Mouse (Mus musculus): ENCODE results near the gene Spc25.
A peak's percentile ranks its signal among the peaks of the same experiment; 100 is the strongest.

Gene Spc25

DNA sequence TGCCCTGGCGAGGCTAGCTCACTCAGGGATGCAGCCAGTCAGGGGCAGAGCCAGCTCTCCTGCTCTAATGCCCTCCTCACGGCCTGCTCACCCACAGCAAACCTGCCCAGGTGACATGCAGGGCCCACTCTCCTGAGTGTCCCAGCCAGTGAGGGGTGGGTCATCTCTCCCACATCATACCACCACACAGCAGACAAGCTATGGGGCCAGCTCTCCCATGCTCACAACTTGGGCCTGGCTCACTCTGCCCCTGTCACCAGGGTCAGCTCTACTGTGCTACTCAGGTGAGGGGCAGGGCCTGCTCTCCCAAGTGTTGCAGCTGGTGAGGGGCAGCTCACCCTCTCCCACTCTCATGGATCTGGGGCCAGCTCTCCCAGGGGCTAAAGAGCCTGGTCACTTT lies 18.0 kb downstream of the Spc25 start:
- DNase-seq (ENCODE audit: low spot score in 2 of 2): no peak

DNA sequence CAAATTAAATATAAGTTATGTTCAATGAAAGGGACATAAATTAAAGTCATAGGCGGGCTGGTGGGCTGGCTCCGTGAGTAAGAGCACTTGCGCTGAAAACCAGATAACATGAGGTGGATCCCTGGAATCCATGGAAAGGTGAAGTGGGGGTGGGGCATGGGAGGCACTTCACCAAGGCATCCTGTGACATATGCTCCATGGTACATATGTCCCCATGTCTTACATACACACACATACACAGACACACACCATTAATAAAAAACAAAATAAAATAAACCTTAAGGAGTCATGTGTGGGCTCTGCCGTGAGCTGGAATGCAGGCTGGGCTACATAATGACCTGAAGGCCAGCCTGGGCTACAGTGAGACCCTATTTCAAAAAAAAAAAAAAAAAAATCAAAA lies 26.3 kb downstream of the Spc25 start:
- no peak for DNase-seq (ENCODE audit: low spot score in 2 of 2)

DNA sequence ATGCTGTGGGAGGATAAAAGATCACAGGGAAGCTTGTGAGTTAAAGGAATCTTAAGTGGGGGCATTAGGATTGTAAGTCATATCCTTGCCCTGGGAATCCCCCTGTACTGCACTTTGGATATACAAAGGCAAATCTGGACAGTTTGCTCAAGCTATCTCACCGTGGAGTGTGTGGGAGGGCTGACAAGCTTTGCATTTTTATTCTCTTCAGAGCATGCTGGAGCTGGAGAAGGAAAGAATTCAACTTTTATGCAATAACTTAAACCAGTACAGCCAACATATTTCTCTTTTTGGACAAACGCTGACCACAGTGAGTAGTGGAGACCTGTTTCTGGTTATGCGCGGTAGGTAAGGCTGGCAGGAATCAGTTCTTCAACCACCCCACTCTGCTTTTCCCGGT lies 30.7 kb downstream of the Spc25 start:
- no peak for DNase-seq (ENCODE audit: low spot score in 2 of 2)

DNA sequence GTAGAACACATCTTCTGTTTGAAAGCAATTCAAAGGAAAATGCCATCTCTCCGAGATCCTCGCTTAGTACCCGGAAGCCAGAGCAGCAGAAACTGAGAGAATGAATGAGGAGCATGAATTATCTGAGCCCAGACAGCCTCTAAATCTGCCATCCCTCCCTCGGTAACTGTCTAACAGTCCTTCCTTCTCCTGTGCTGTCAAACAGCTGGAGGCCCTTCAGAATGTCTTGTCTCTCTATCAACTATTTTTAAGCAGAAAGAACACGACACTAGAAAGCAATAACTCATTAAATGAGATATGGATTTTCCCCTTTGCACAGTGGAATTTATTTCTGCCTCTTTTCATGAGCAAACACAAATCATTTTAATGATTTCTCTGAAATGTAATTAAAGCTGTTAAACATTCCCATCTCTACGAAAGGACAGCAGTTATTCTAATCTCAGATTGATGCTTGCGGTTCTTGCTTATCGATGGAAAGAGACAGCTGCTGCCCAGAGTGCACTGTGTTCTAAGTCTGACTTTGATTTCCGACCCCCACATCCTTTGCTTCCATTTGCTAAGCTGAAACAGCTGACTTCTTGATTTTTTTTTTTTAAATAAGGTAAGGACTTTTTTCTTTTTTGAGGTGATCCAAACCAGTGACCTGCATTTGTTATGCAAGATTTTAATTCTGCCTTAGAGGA lies 35.5 kb downstream of the Spc25 start:
- DNase-seq (ENCODE audit: low spot score in 2 of 2): no peak

DNA sequence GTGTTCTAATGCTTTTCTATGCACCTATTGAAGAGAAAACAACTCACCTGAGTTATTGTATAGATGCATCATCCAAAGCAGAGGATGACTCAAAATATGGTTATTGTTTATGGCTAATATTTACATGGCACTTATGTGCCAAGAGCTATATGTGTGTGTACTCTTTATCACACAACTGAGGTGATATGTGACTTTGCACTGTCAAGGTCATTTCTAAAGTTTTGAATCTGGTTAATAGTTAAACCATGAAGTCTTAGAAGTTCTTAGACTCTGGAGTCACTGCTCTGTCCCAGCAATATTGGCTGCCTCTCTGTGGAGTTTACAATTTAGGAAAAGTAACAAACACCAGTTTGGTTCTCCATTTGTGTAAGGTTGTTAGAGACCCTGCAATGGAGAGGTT lies 47.1 kb downstream of the Spc25 start:
- DNase-seq (ENCODE audit: low spot score in 2 of 2): no peak

DNA sequence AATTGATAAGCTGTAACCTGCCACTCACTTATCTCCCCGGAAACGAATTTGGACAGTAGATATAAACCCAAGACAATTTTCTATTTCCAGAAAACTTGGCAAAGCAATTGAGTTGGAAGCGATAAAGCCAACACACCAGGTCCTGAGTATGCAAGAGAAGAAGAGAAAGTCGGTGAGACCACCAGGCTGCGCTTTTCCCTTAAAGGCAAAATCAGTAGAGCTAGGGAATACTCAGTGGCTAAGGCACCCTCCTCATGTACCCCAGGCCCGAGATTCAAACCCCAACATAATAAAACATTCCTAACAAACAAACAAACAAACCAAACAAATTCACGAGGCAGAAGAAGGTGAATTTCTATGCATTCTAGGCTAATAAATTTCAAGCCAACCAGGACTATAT lies 49.7 kb downstream of the Spc25 start:
- DNase-seq (ENCODE audit: low spot score in 2 of 2): no peak

DNA sequence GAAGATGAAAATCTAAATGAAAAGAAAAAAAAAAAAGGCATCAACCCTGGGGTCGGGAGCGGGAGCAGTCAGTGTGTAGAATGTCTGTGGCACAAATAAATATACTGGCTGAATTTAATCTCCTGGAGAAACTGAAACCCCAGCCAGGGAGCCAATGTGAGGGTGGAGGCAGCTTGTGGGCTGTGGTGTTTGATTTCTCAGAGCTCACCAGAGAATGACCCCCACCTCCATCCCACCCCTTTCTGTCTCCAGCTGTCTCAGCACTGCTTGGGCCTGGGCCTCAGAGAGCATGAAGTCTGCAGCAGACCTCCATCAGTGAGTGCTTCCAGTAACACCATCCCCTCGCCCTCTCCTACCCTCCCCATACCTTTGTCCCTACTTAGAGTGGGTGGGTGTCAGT lies 50.1 kb downstream of the Spc25 start:
- DNase-seq (ENCODE audit: low spot score in 2 of 2): no peak

DNA sequence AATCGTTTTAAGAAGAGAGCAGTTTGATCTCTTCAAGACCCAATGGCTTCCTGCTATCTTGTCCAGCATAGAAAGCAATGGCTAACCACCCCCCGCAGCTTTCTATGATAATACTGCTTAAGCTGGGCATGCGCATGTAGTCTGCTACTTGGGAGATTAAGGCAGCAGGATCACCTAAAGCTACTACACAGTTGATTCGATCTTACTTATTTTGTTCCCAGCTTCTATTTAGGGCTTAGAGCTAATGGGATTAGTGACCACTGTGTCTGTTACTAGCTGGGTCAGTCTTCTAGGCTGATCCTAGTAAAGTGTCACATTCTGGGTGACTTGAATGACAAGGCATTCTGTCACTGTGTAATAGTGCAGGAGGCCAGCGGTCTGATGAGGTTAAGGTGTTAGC lies 55.2 kb downstream of the Spc25 start:
- DNase-seq (ENCODE audit: low spot score in 2 of 2): no peak

DNA sequence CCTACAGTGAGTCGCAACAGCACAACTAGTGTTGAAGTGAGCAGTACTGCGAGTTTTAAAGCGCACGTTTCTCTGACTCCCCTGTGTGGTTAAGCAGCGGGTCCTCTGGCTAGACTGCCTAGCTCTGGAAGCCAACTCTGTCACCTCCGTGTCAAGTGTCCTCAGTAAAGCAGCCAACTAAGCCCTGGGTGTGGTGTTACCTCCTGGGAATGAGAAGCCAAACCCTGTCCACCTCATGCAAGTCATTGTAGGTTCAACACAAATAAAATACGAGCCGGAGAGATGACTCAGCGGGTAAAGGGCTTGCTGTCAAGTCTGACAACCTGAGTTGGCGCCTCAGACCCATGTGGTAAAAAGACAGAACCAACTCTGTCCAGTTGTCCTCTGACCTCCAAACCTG lies 56.8 kb downstream of the Spc25 start:
- DNase-seq (ENCODE audit: low spot score in 2 of 2): peak; percentile 17 to 19

DNA sequence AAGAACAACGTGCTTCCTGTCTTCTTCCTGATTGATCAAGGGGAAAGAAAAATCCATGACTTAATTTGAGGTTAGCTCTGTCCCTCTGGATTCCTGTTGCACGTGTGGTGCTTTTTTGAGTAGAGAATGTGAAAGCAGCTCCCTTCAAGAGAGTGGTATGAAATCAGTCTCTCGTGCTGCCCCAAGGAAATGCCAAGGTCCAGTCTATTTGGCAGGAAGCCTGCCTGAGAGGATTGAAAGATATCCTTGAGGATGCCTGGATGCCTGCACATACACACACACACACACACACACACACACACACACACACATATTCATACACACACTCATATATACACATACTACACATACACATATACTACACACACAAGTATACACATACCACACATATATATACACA lies 57.3 kb downstream of the Spc25 start:
- DNase-seq (ENCODE audit: low spot score in 2 of 2): no peak

Data from urinary bladder, postnatal 36 days (tissue).